Mouse (Mus musculus) heart, embryonic 13.5 days (tissue): ENCODE data around the gene Scg5. TPM values are rescaled to one million over a fixed set of nuclear protein-coding genes. Genes with fewer than 3 reads are reported as not detected.

Source experiments
- ATAC-seq: fragments of 200-750 bp; cut with Nextera tagmentation; 2 replicates; pipeline ENCODE4 v1.8.0; 2017; ENCODE audit warnings: moderate TSS enrichment; ENCODE audit not compliant: insufficient number of reproducible peaks, low FRiP score, low TSS enrichment; ENCODE audit errors: extremely low read depth
- H3K27ac ChIP-seq: fragments of 300-500 bp; sonication (generic); replicated peaks from 2 replicates; pipeline ENCODE4 v1.5.1; 2015; ENCODE audit warnings: moderate library complexity, mild to moderate bottlenecking, inconsistent platforms
- H3K27me3 ChIP-seq: fragments of 300-500 bp; sonication (generic); replicated peaks from 2 replicates; pipeline ENCODE4 v1.6.1; 2015; ENCODE audit warnings: mild to moderate bottlenecking, inconsistent platforms
- H3K36me3 ChIP-seq: fragments of 300-500 bp; sonication (generic); 2 replicates; pipeline ENCODE4 v1.6.1; 2015; ENCODE audit warnings: mild to moderate bottlenecking, inconsistent platforms
- H3K4me1 ChIP-seq: fragments of 300-500 bp; sonication (generic); 2 replicates; pipeline ENCODE4 v1.6.1; 2015; ENCODE audit warnings: inconsistent platforms
- H3K4me2 ChIP-seq: fragments of 300-500 bp; sonication (generic); 2 replicates; pipeline ENCODE4 v1.6.1; 2015; ENCODE audit warnings: inconsistent platforms, mild to moderate bottlenecking, moderate library complexity
- H3K4me3 ChIP-seq: fragments of 300-500 bp; sonication (generic); 2 replicates; pipeline ENCODE4 v1.5.1; 2015; ENCODE audit warnings: moderate library complexity, mild to moderate bottlenecking, inconsistent platforms
- H3K9ac ChIP-seq: fragments of 300-500 bp; sonication (generic); 2 replicates; pipeline ENCODE4 v1.6.1; 2015; ENCODE audit warnings: inconsistent platforms, mild to moderate bottlenecking, moderate library complexity
- H3K9me3 ChIP-seq: fragments of 300-500 bp; sonication (generic); 2 replicates; pipeline ENCODE4 v1.6.1; 2016; ENCODE audit warnings: inconsistent platforms
- WGBS: fragments of 180-500 bp; shearing (Covaris S2); methylation state at CpG from one replicate; pipeline ENCODE4 v1.1.7; 2015; ENCODE audit warnings: mixed read lengths; 5-methylcytosine and 5-hydroxymethylcytosine counted together
- polyA plus RNA-seq: library from polyadenylated mRNA; unstranded; fragments of >200 nt; fragmentation: Nextera tagmentation; extraction: Ambion mirVana; gene quantifications from 2 replicates; pipeline ENCODE4 v1.2.1, GENCODE M21; 2015

Scg5 gene
- 0.91 and 1.0 TPM in 2 replicates for polyA plus RNA-seq

DNA sequence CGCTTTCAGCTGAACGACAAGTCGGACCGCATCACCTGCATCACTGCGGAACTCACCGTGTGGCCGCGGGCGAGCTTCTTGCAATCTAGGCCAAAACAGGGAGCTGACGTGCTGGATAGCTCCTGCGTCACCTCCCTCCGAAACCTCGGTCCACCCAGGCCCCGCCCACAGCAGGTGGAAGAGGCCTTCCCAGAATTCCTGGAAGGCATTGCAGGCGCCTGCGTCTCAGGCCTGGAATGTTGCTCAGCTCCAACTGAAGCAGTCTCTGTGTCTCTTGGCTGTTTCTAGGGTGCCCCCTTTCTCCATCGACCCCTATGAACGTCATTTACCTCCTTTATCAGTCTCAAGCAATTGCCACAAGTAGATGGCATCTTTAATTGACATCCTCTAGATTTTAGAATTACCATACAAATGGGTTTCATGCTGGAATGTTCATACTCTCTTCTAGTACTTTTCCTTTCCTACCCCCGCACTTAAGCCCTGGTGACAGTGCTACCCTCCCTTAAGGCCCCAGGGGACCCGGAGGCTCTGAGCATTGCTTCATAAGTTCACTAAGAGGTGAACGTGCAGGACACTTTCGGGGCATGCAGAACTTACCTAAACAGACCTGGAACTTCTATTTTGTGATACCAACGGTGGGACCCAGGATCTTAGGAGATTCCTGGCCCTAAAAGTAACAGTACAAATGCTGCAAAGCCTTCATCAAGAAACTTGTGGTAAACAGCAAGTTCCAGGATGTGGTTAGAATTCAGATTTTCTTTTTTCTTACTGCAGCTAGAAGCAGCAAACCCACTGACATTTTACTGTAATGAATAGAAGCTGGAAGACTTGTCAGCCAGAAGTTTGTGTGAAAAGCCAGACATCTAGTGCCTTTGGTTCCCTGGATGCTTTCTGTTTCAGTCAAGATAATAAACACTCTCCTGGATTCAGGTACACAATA is at the start of gene Scg5:
Gene Scg5 (minus strand): TSS at position 179 of the 940 bp plus-strand sequence.
- Histone ChIP-seq H3K9me3 (no peaks in the 10 kb centered on the region), H3K4me1 (peaks cover 13% of the 10 kb centered on the region), H3K36me3 (peaks cover 26% of the 10 kb centered on the region), H3K4me3 (peak within 1 kb of the TSS; percentile 48), H3K27me3 (no peaks in the 10 kb centered on the region), H3K27ac (no peak within 1 kb of the TSS), H3K4me2 (peak within 1 kb of the TSS; percentile 74), H3K9ac (peak within 1 kb of the TSS; percentile 73)
- no peak for ATAC-seq
- WGBS = 9% methylated on average over 23 of the region's 23 CpGs

DNA sequence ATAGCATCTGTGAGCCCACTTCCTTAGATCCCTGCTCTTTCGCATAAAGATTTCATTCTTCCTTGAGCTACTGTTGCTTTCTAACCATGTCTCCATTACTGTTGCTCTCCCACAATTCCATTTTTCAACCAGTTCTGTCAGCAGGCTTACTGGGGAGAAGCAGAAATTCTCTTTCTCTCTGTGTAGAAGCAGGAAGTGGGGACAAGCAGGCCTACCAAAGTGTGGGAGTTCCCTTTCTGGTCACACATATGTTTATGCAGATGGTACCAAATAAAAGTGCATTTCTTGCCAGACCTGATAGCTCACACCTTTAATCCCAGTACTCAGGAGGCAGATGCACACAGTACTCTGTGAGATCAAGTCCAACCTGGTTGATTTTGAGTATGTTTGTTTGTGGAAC is 41.2 kb upstream of the Scg5 start:
- no peak for ATAC-seq
- 87% methylated on average over 1 of the region's 1 CpGs for WGBS
- H3K9ac ChIP-seq = no peak overlapping the region
- no peak overlapping the region for H3K27ac ChIP-seq
- H3K4me3 ChIP-seq = no peak overlapping the region
- H3K4me2 ChIP-seq = no peak overlapping the region
- no peaks in the 10 kb centered on the region for H3K36me3 ChIP-seq
- H3K27me3 ChIP-seq = no peaks in the 10 kb centered on the region
- H3K9me3 ChIP-seq = no peaks in the 10 kb centered on the region
- H3K4me1 ChIP-seq = no peaks in the 10 kb centered on the region

DNA sequence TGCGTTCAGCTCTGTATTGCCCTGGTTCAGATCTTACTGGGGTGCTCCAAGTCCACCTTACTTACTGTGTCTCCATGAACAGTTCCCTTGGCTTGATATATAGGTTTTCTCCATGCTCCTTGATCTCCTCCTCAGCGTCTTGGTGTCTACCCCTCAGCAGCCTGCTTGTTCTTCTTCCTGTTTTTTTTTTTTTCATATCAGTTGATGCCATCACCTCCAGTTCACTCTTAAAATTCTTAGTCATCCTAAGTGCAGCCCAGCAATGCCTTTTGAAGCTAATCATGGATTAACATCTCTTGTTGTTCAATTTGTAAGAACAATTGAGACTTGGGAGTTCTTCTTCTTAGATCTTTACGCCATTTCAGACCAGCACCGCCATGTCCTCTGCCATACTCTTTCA is 39.5 kb upstream of the Scg5 start:
- WGBS = 76% methylated on average over 4 of the region's 4 CpGs
- ATAC-seq = no peak

GRCm38 (mm10) chr2:113866155-113866554 is 37.2 kb upstream of the Scg5 start:
- ATAC-seq = no peak
- no peaks in the 10 kb centered on the region for H3K36me3 ChIP-seq
- 24% methylated on average over 2 of the region's 2 CpGs for WGBS

More for the DNA sequence above, 39.5 kb upstream of the Scg5 start:
- no peaks in the 10 kb centered on the region for H3K9me3 ChIP-seq
- H3K27ac ChIP-seq = no peak overlapping the region
- no peaks in the 10 kb centered on the region for H3K36me3 ChIP-seq
- no peak overlapping the region for H3K4me2 ChIP-seq
- H3K4me3 ChIP-seq = no peak overlapping the region
- no peak overlapping the region for H3K9ac ChIP-seq
- no peaks in the 10 kb centered on the region for H3K27me3 ChIP-seq
- no peaks in the 10 kb centered on the region for H3K4me1 ChIP-seq

GRCm38 (mm10) chr2:113849141-113849540 is 20.2 kb upstream of the Scg5 start:
- peak overlapping the region; percentile 90 for H3K9ac ChIP-seq
- peak overlapping the region; percentile 86 for H3K4me2 ChIP-seq
- peaks cover 30% of the 10 kb centered on the region for H3K4me1 ChIP-seq
- peak overlapping the region; percentile 89; the same call in 1 of the 2 replicates for H3K27ac ChIP-seq
- ATAC-seq = no peak
- WGBS = 6% methylated on average over 3 of the region's 3 CpGs
- H3K36me3 ChIP-seq = peaks cover 12% of the 10 kb centered on the region
- H3K9me3 ChIP-seq = no peaks in the 10 kb centered on the region
- H3K27me3 ChIP-seq = no peaks in the 10 kb centered on the region
- H3K4me3 ChIP-seq = peak overlapping the region; percentile 94

More at GRCm38 (mm10) chr2:113866155-113866554, 37.2 kb upstream of the Scg5 start:
- no peak overlapping the region for H3K27ac ChIP-seq
- no peak overlapping the region for H3K4me2 ChIP-seq
- no peak overlapping the region for H3K4me3 ChIP-seq
- H3K9me3 ChIP-seq = no peaks in the 10 kb centered on the region
- no peaks in the 10 kb centered on the region for H3K4me1 ChIP-seq
- no peak overlapping the region for H3K9ac ChIP-seq
- H3K27me3 ChIP-seq = no peaks in the 10 kb centered on the region

GRCm38 (mm10) chr2:113848245-113849121 is 19.6 kb upstream of the Scg5 start, which contains the start of gene Arhgap11a:
Gene Arhgap11a (minus strand): TSS chr2:113848661.
- no peaks in the 10 kb centered on the region for H3K9me3 ChIP-seq
- peaks cover 30% of the 10 kb centered on the region for H3K4me1 ChIP-seq
- H3K36me3 ChIP-seq = peaks cover 18% of the 10 kb centered on the region
- WGBS = under 1% methylated on average over 48 of the region's 48 CpGs
- H3K4me2 ChIP-seq = peak within 1 kb of the TSS; percentile 86
- H3K4me3 ChIP-seq = peak within 1 kb of the TSS; percentile 94
- peak within 1 kb of the TSS; percentile 90 for H3K9ac ChIP-seq
- H3K27me3 ChIP-seq = no peaks in the 10 kb centered on the region
- peak within 1 kb of the TSS; percentile 89 for H3K27ac ChIP-seq
- peak; percentile 91 for ATAC-seq

DNA sequence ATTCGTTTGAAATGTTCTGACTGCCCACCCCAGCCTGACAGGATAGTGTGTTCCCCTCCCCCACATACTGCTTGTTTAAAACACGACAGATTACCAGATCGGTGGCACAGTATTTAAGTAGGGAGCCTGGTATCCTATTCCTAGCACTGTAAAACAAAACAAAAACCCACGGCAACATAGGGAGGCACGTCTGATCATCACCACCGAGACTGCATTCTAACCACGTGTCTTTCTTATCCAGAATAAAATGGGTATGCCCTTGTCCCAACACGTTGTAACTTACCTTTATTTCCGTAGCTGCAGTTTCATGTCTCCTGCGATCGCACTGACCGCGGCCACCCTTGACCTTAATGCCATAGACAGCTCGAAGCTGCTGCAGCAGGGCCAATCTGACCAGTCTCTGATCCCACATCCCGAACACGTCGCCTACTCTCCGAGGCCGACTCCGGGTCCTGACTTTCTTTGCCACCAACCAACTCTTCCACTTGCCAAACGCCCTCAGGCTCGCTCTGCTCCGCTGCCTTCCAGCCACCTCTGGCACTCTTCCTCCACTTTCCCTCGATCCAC is 18.8 kb upstream of the Scg5 start:
- Histone ChIP-seq H3K9ac (peak overlapping the region; percentile 90), H3K4me3 (peak overlapping the region; percentile 94), H3K36me3 (peaks cover 23% of the 10 kb centered on the region), H3K9me3 (no peaks in the 10 kb centered on the region), H3K27me3 (no peaks in the 10 kb centered on the region), H3K4me2 (peak overlapping the region; percentile 86), H3K4me1 (peaks cover 30% of the 10 kb centered on the region), H3K27ac (peak overlapping the region; percentile 89)
- no peak for ATAC-seq
- WGBS = 0% methylated on average over 24 of the region's 24 CpGs

- H3K27ac ChIP-seq = no peak overlapping the region
- H3K36me3 ChIP-seq = peaks cover 44% of the 10 kb centered on the region
- H3K27me3 ChIP-seq = no peaks in the 10 kb centered on the region
- WGBS = 78% methylated on average over 4 of the region's 4 CpGs
- no peaks in the 10 kb centered on the region for H3K9me3 ChIP-seq
- H3K4me2 ChIP-seq = no peak overlapping the region
- H3K4me3 ChIP-seq = no peak overlapping the region
- no peak overlapping the region for H3K9ac ChIP-seq
- H3K4me1 ChIP-seq = peaks cover 30% of the 10 kb centered on the region
- no peak for ATAC-seq
These were observed 16.2 kb upstream of the Scg5 start for GRCm38 (mm10) chr2:113845081-113845480.

DNA sequence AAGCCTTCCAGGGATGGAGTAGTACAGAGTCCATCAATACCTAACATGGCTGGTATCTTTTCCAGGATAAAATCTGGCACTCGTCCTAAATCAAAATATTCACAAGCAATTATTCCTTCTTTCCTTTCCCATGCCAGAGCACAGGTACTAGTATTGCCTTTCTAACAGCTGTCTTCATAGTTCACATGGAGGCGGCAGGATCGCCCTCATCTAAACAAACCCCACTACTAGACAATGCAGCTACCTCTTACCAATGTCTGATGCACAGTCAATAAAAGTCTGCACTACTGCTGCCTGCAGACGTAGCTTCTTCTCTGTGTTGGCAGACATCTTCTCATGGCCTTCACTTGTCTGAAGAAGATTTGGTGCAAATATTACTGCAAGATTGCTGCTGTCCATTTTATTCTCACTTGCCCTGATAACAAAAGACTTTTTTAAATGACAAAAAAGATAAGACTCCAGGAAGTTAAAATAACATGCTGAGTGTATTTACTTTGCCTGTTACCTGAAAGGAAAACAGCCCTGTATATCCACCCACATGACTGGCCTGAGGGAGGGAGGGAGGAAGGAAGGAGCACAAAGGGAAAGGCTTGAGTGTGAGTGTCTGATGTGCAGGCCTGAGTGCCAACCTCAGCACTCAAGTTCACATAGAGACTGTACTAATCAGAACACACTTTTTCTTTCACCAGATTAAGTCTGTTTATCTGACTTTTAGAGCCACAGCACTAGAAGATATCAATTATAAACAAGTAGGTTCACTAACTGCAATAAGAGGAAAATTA is 12.9 kb upstream of the Scg5 start:
- H3K36me3 ChIP-seq = peaks cover 65% of the 10 kb centered on the region
- H3K27ac ChIP-seq = no peak overlapping the region
- WGBS = 87% methylated on average over 4 of the region's 4 CpGs
- H3K9ac ChIP-seq = no peak overlapping the region
- peaks cover 15% of the 10 kb centered on the region for H3K4me1 ChIP-seq
- no peaks in the 10 kb centered on the region for H3K9me3 ChIP-seq
- H3K4me2 ChIP-seq = no peak overlapping the region
- H3K27me3 ChIP-seq = no peaks in the 10 kb centered on the region
- no peak for ATAC-seq
- H3K4me3 ChIP-seq = no peak overlapping the region

DNA sequence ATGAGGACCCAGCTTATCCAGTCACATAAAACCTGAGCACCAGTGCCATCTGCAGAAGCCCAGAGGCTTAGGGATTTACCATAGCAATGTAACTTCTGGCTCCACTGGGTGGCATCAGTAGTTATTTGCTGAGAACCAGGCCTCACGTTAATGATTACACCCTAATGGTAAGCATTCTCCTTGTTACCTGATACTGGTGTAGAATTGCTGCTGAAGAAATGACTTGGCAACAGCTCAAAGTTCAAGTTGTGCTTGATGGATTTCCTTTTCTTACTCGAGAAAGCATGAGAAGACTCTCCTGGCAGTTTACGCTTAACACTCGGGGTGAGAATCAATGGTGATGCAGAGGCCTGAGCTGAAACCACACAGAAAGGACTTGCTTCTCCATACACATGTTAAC is 10.6 kb upstream of the Scg5 start:
- 85% methylated on average over 4 of the region's 4 CpGs for WGBS
- Histone ChIP-seq H3K4me1 (no peaks in the 10 kb centered on the region), H3K9me3 (no peaks in the 10 kb centered on the region), H3K4me3 (no peak overlapping the region), H3K9ac (no peak overlapping the region), H3K4me2 (no peak overlapping the region), H3K27me3 (no peaks in the 10 kb centered on the region), H3K27ac (no peak overlapping the region), H3K36me3 (peaks cover 80% of the 10 kb centered on the region)
- no peak for ATAC-seq
